Mouse (Mus musculus) hindbrain, embryonic 15.5 days (tissue): Measurements from ENCODE around the gene Barx2. TPM values are rescaled to one million over a fixed set of nuclear protein-coding genes. Genes with fewer than 3 reads are reported as not detected.

Experiments
- polyA plus RNA-seq: library from polyadenylated mRNA; unstranded; fragments of >200 nt; fragmentation: Nextera tagmentation; extraction: Ambion mirVana; gene quantifications from 2 replicates; pipeline ENCODE4 v1.2.1, GENCODE M21; 2015

The Barx2 gene
- polyA plus RNA-seq, 1 experiment from 2014 or later: 0.41 TPM

Other genes starting within 250 kb of the Barx2 start
- 12.3 and 13.5 TPM in 2 replicates for gene Arhgap32, start 202.7 kb upstream of the Barx2 start, polyA plus RNA-seq